Mouse (Mus musculus): ENCODE results near the gene Fam171a1.

The Fam171a1 gene

DNA sequence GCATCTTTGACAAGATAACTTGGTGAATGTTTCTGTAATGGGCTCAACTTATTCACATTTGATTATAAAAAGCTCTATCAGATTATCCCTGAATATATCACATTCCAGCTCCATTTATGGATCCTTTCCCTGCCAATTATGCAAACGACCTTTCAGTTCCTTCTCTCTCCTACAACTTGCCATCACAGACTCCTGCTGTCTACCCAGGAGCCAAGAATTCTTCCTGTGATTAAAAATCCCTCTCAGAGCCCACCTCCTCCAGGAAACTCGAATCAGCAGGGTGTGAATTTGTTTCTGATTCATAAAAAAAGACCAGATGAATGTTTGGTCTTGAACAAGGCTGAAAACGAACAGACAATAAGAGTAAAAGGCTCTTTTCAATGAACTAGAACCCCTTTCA, 153.9 kb downstream of the Fam171a1 start:
- DNase-seq (ENCODE audit: low read depth, low spot score): no peak

DNA sequence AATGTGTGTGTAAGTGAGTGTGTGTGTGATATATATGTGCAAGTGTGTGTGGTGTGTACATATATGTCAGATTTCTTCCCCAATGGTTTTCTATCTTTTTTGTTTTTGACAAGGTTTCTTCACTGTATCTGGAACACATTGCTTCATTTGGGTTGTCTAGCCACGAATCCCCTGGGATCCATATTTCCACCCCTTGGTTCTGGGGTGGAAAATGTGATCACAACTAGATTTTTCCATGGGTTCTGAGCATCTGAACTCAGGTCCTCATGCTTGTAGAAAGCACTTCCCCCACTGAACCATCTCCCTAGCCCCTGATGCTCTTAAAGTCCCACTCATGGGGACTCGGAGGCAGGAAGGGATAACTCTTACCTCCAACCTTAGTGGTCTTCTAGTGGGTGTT, 159.3 kb downstream of the Fam171a1 start:
- no peak for DNase-seq (ENCODE audit: low read depth, low spot score)

DNA sequence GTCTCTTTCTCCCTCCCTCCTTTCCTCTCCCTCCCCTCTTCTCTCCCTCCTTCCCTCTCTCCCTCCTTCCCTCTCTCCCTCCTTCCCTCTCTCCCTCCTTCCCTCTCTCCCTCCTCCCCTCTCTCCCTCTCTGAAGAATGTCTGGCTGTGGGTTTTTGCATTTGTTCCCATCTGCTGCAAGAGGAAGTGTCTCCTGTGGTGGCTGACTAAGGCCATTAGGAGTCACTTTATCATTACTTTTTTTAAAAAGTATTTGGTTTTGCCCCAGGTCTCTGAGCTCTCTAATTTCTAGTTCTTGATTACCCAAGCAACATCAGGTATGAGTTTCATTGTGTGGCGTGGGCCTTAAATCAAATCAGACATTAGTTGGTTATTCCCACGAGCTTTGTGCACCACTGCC, 162.1 kb downstream of the Fam171a1 start:
- DNase-seq (ENCODE audit: low read depth, low spot score): no peak

Data from WW6 (cell line).